Mouse (Mus musculus) CH12.LX (cell line): ENCODE measurements at regions not wholly inside any gene's neighbourhood (a gene's known extent, or its start where the extent isn't known, plus 50 kb on each side); places are given as distances from the start of the nearest gene placed in this dataset.

Source experiments
- DNase-seq: peaks from one replicate; pipeline ENCODE4 v3.0.0-alpha.2; 2013; ENCODE audit errors: extremely low read depth
- H3K27ac ChIP-seq: 2 replicates; pipeline ENCODE4 v1.5.1; 2012; ENCODE audit warnings: low read depth, mild to moderate bottlenecking, control low read depth, moderate library complexity; ENCODE audit not compliant: insufficient read depth
- H3K27me3 ChIP-seq: replicated peaks from 2 replicates; pipeline ENCODE3; 2012; ENCODE audit warnings: inconsistent platforms
- H3K36me3 ChIP-seq, 2 experiments: replicated peaks in 1 of 2; 2 replicates each; pipeline versions ENCODE3 to v1.6.1; 2012; ENCODE audit warnings: inconsistent platforms in 1 of 2, low read length in 1 of 2, mild to moderate bottlenecking in 1 of 2, mixed read lengths in 1 of 2, moderate library complexity in 1 of 2; ENCODE audit not compliant: control insufficient read depth in 1 of 2, insufficient read depth in 1 of 2
- H3K4me1 ChIP-seq, 2 experiments: 2 replicates each; pipeline ENCODE4 v1.6.1; 2012; ENCODE audit warnings: inconsistent platforms in 1 of 2, moderate library complexity in 1 of 2; ENCODE audit not compliant: insufficient read depth in 2 of 2, control insufficient read depth in 1 of 2
- H3K4me2 ChIP-seq: 2 replicates; pipeline ENCODE4 v1.6.1; 2012; ENCODE audit warnings: low read depth, mild to moderate bottlenecking, control low read depth; ENCODE audit not compliant: poor library complexity, insufficient read depth, severe bottlenecking
- H3K4me3 ChIP-seq, 3 experiments: fragments of 150-350 bp in 1 of 3; sonication (generic) in 1 of 3; replicated peaks in 1 of 3; 2 replicates each; pipeline versions ENCODE3 to v1.5.1; 2011 to 2012; ENCODE audit warnings: low read depth in 2 of 3, low read length in 2 of 3, mild to moderate bottlenecking in 2 of 3, moderate library complexity in 2 of 3, control low read depth in 1 of 3, improper control_type of control experiment in 1 of 3, inconsistent platforms in 1 of 3, mixed read lengths in 1 of 3; ENCODE audit not compliant: poor library complexity in 1 of 3
- H3K79me2 ChIP-seq: replicated peaks from 2 replicates; pipeline ENCODE4 v1.6.1; 2012; ENCODE audit warnings: mild to moderate bottlenecking, moderate library complexity; ENCODE audit not compliant: control insufficient read depth, poor library complexity, insufficient read depth, severe bottlenecking; ENCODE audit errors: extremely low read depth
- H3K9ac ChIP-seq: 2 replicates; pipeline ENCODE4 v1.6.1; 2012; ENCODE audit warnings: low read depth, mild to moderate bottlenecking, control low read depth, moderate library complexity; ENCODE audit not compliant: insufficient read depth
- H3K9me3 ChIP-seq: replicated peaks from 2 replicates; pipeline ENCODE3; 2012; ENCODE audit warnings: low read length, inconsistent platforms, mixed read lengths
- CHD1 ChIP-seq: IDR thresholded peaks from 2 replicates; pipeline ENCODE4 v1.6.1; 2012; ENCODE audit warnings: low read depth, low read length, improper control_type of control experiment, inconsistent platforms
- CHD2 ChIP-seq: IDR thresholded peaks from 2 replicates; pipeline ENCODE4 v1.6.1; 2011; ENCODE audit warnings: low read length, improper control_type of control experiment
- CTCF ChIP-seq, 2 experiments: IDR thresholded peaks in 1 of 2; conservative IDR thresholded peaks in 1 of 2; 2 replicates each; pipeline ENCODE4 v1.5.1; 2011 to 2012; ENCODE audit warnings: low read depth in 2 of 2, low read length in 2 of 2, improper control_type of control experiment in 1 of 2, inconsistent platforms in 1 of 2, mild to moderate bottlenecking in 1 of 2, moderate library complexity in 1 of 2
- ELF1 ChIP-seq: IDR thresholded peaks from 2 replicates; pipeline ENCODE4 v1.6.1; 2014; ENCODE audit warnings: low read depth, mild to moderate bottlenecking, inconsistent platforms, low read length, improper control_type of control experiment
- EP300 ChIP-seq: IDR thresholded peaks from 2 replicates; pipeline ENCODE4 v1.6.1; 2011; ENCODE audit warnings: low read length, improper control_type of control experiment
- GABPA ChIP-seq: IDR thresholded peaks from 2 replicates; pipeline ENCODE4 v1.6.1; 2012; ENCODE audit warnings: low read depth, low read length, improper control_type of control experiment, inconsistent platforms; ENCODE audit not compliant: insufficient replicate concordance
- HCFC1 ChIP-seq: IDR thresholded peaks from 2 replicates; pipeline ENCODE4 v1.6.1; 2012; ENCODE audit warnings: low read depth, mild to moderate bottlenecking, inconsistent platforms, low read length, improper control_type of control experiment
- IRF4 ChIP-seq: IDR thresholded peaks from 2 replicates; pipeline ENCODE4 v1.6.1; 2014; ENCODE audit warnings: low read depth, mild to moderate bottlenecking, inconsistent platforms, low read length, improper control_type of control experiment
- JUN ChIP-seq: IDR thresholded peaks from 2 replicates; pipeline ENCODE4 v1.6.1; 2011; ENCODE audit warnings: low read depth, mild to moderate bottlenecking, low read length, improper control_type of control experiment, moderate library complexity; ENCODE audit not compliant: insufficient read depth
- KAT2A ChIP-seq: IDR thresholded peaks from 2 replicates; pipeline ENCODE4 v1.6.1; 2012; ENCODE audit warnings: low read length, improper control_type of control experiment, inconsistent platforms; ENCODE audit not compliant: insufficient replicate concordance
- MAFK ChIP-seq: IDR thresholded peaks from 2 replicates; pipeline ENCODE4 v1.6.1; 2011; ENCODE audit warnings: low read length, improper control_type of control experiment; ENCODE audit not compliant: insufficient replicate concordance
- MAX ChIP-seq: IDR thresholded peaks from 2 replicates; pipeline ENCODE4 v1.6.1; 2011; ENCODE audit warnings: low read length, improper control_type of control experiment
- MAZ ChIP-seq: IDR thresholded peaks from 2 replicates; pipeline ENCODE4 v1.6.1; 2012; ENCODE audit warnings: low read depth, mild to moderate bottlenecking, inconsistent platforms, low read length, improper control_type of control experiment, moderate library complexity
- MEF2A ChIP-seq: IDR thresholded peaks from 2 replicates; pipeline ENCODE4 v1.6.1; 2014; ENCODE audit warnings: low read depth, mild to moderate bottlenecking, inconsistent platforms, low read length, improper control_type of control experiment, borderline replicate concordance
- NRF1 ChIP-seq: IDR thresholded peaks from 2 replicates; pipeline ENCODE4 v1.6.1; 2014; ENCODE audit warnings: low read depth, mild to moderate bottlenecking, inconsistent platforms, low read length, improper control_type of control experiment, moderate library complexity
- POLR2AphosphoS2 ChIP-seq: IDR thresholded peaks from 2 replicates; pipeline ENCODE4 v1.6.1; 2011; ENCODE audit warnings: low read depth, low read length, improper control_type of control experiment
- RAD21 ChIP-seq: IDR thresholded peaks from 2 replicates; pipeline ENCODE4 v1.6.1; 2011; ENCODE audit warnings: low read depth, mild to moderate bottlenecking, low read length, improper control_type of control experiment, moderate library complexity
- RCOR1 ChIP-seq: conservative IDR thresholded peaks from 2 replicates; pipeline ENCODE4 v1.6.1; 2012; ENCODE audit warnings: low read depth, mild to moderate bottlenecking, inconsistent platforms, low read length, improper control_type of control experiment
- SIN3A ChIP-seq: IDR thresholded peaks from 2 replicates; pipeline ENCODE4 v1.6.1; 2012; ENCODE audit warnings: low read length, improper control_type of control experiment, inconsistent platforms
- SMC3 ChIP-seq: IDR thresholded peaks from 2 replicates; pipeline ENCODE4 v1.6.1; 2011; ENCODE audit warnings: low read depth, low read length, improper control_type of control experiment
- TBP ChIP-seq: conservative IDR thresholded peaks from 2 replicates; pipeline ENCODE4 v1.6.1; 2011; ENCODE audit warnings: low read depth, low read length, improper control_type of control experiment
- TCF12 ChIP-seq: IDR thresholded peaks from 2 replicates; pipeline ENCODE4 v1.6.1; 2014; ENCODE audit warnings: low read depth, mild to moderate bottlenecking, inconsistent platforms, low read length, improper control_type of control experiment
- ZC3H11A ChIP-seq: IDR thresholded peaks from 2 replicates; pipeline ENCODE4 v1.6.1; 2012; ENCODE audit warnings: low read depth, mild to moderate bottlenecking, inconsistent platforms, low read length, improper control_type of control experiment
- ZKSCAN1 ChIP-seq: IDR thresholded peaks from 2 replicates; pipeline ENCODE4 v1.6.1; 2012; ENCODE audit warnings: low read depth, inconsistent platforms, low read length, improper control_type of control experiment, borderline replicate concordance
- ZMIZ1 ChIP-seq: IDR thresholded peaks from 2 replicates; pipeline ENCODE4 v1.6.1; 2012; ENCODE audit warnings: low read depth, mild to moderate bottlenecking, inconsistent platforms, low read length, improper control_type of control experiment
- ZNF384 ChIP-seq: IDR thresholded peaks from 2 replicates; pipeline ENCODE4 v1.6.1; 2012; ENCODE audit warnings: low read depth, low read length, improper control_type of control experiment, inconsistent platforms
- dilution Hi-C: fragments of 300-500 bp; cut with MboI; formaldehyde crosslinking; loops from 2 replicates; pipeline ENCODE4 v1.14.3; 2020; ENCODE audit warnings: low sequenced_read_pairs; ENCODE audit not compliant: extremely low pct_unique_long_range_greater_than_20kb, extremely low pct_ligation_motif_present
- in situ Hi-C: fragments of 300-500 bp; cut with MboI; formaldehyde crosslinking; loops from 3 replicates; pipeline ENCODE4 v1.14.3; 2019; ENCODE audit warnings: low sequenced_read_pairs, low pct_ligation_motif_present, low pct_unique_long_range_greater_than_20kb, mixed read lengths

GRCm38 (mm10) chr11:7606652-7607051 lies 392.9 kb upstream of the Igfbp3 start:
- no peak for DNase-seq
- in situ Hi-C loops: no loop called here
- H3K4me3 ChIP-seq: no peak overlapping the region
- H3K27ac ChIP-seq: no peak overlapping the region
- H3K27me3 ChIP-seq: no peaks in the 10 kb centered on the region
- no peaks in the 10 kb centered on the region for H3K79me2 ChIP-seq
- dilution Hi-C loops: no loop called here
- no peak overlapping the region for H3K4me2 ChIP-seq
- H3K9ac ChIP-seq: no peak overlapping the region
- H3K9me3 ChIP-seq: peaks cover 70% of the 10 kb centered on the region
- no peak for TF ChIP-seq KAT2A
- TF ChIP-seq POLR2AphosphoS2: no peak
- TF ChIP-seq HCFC1: no peak
- TF ChIP-seq RCOR1: no peak
- no peaks in the 10 kb centered on the region for H3K36me3 ChIP-seq
- no peaks in the 10 kb centered on the region for H3K4me1 ChIP-seq

- H3K4me3 ChIP-seq: no peak overlapping the region
- H3K36me3 ChIP-seq: no peaks in the 10 kb centered on the region
- in situ Hi-C loops (no loop called here), dilution Hi-C loops (no loop called here)
- H3K27ac ChIP-seq: no peak overlapping the region
- no peaks in the 10 kb centered on the region for H3K27me3 ChIP-seq
- H3K4me1 ChIP-seq: no peaks in the 10 kb centered on the region
- no peak for TF ChIP-seq ZC3H11A
- no peak for TF ChIP-seq MEF2A
- no peak for TF ChIP-seq TBP
- TF ChIP-seq CHD2: no peak
- no peak for TF ChIP-seq IRF4
- no peak for TF ChIP-seq TCF12
- no peak overlapping the region for H3K4me2 ChIP-seq
- H3K9ac ChIP-seq: no peak overlapping the region
- no peaks in the 10 kb centered on the region for H3K79me2 ChIP-seq
- DNase-seq: no peak
- peaks cover 27% of the 10 kb centered on the region for H3K9me3 ChIP-seq
These were observed 378.3 kb upstream of the Igfbp3 start for GRCm38 (mm10) chr11:7592010-7592409.

DNA sequence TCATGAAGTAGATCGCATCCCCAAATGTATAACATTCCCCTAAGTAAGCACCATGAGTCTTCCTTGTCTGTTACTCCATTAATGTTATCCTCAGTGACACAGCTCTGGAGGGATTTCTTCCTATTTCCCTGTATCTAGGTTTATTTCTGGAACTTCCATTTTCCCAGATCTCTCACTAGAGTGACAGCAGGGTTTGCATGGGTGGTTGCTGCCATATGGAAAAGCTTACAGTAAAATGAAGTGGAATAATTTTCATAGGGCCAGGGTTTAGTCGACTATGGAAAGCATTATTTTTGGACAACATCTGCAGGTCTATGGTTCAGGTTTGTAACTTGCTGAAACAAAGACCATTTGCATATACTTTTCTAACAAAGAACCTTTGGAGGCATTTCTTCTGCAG lies 369.6 kb upstream of the Igfbp3 start:
- dilution Hi-C loops: no loop called here

More for the DNA sequence above, 369.6 kb upstream of the Igfbp3 start:
- Histone ChIP-seq H3K9ac (no peak overlapping the region), H3K27me3 (no peaks in the 10 kb centered on the region), H3K79me2 (no peaks in the 10 kb centered on the region), H3K4me2 (no peak overlapping the region), H3K4me1 (no peaks in the 10 kb centered on the region), H3K27ac (no peak overlapping the region), H3K9me3 (peaks cover 10% of the 10 kb centered on the region), H3K4me3 (no peak overlapping the region), H3K36me3 (no peaks in the 10 kb centered on the region)
- no peak for TF ChIP-seq SMC3
- no peak for TF ChIP-seq ZNF384
- no peak for TF ChIP-seq SIN3A
- no peak for TF ChIP-seq ELF1
- no peak for TF ChIP-seq CTCF (conservative IDR thresholded peaks at IDR 0.05 in 1 of 2, IDR thresholded peaks at IDR 0.05 in 1 of 2; ENCODE audit: low read depth in 2 of 2, low read length in 2 of 2)
- TF ChIP-seq MAFK: no peak
- no peak for TF ChIP-seq JUN
- TF ChIP-seq ZMIZ1: no peak
- TF ChIP-seq MAX: no peak
- no peak for TF ChIP-seq TCF12
- TF ChIP-seq GABPA: no peak
- TF ChIP-seq ZKSCAN1: no peak
- no peak for TF ChIP-seq NRF1
- TF ChIP-seq RCOR1: no peak
- no peak for TF ChIP-seq EP300
- TF ChIP-seq RAD21: no peak
- TF ChIP-seq CHD1: no peak
- no peak for TF ChIP-seq MAZ
- no peak for TF ChIP-seq TBP
- TF ChIP-seq HCFC1: no peak
- DNase-seq: no peak
- in situ Hi-C loops: no loop called here
